Mouse (Mus musculus): ENCODE measurements at regions not wholly inside any gene's neighbourhood (a gene's known extent, or its start where the extent isn't known, plus 50 kb on each side); places are given as distances from the start of the nearest gene placed in this dataset.

- peak; percentile 70 for TF ChIP-seq CTCF (conservative IDR thresholded peaks at IDR 0.05; ENCODE audit: low read length)
- no peak for TF ChIP-seq POU5F1 (IDR thresholded peaks at IDR 0.05; ENCODE audit: borderline replicate concordance, low read length)
- TF ChIP-seq NANOG (IDR thresholded peaks at IDR 0.05; ENCODE audit: borderline replicate concordance, low read length) = no peak
Measured at GRCm38 (mm10) chr7:111305196-111305595, 222.4 kb upstream of the Eif4g2 start.

Measured in E14TG2a.4 (cell line).